Mouse (Mus musculus): ENCODE measurements around the gene Epb41l2. TPM values are rescaled to one million over a fixed set of nuclear protein-coding genes. Genes with fewer than 3 reads are reported as not detected.

Gene Epb41l2
- polyA plus RNA-seq, 1 experiment, result 47.5 TPM

DNA sequence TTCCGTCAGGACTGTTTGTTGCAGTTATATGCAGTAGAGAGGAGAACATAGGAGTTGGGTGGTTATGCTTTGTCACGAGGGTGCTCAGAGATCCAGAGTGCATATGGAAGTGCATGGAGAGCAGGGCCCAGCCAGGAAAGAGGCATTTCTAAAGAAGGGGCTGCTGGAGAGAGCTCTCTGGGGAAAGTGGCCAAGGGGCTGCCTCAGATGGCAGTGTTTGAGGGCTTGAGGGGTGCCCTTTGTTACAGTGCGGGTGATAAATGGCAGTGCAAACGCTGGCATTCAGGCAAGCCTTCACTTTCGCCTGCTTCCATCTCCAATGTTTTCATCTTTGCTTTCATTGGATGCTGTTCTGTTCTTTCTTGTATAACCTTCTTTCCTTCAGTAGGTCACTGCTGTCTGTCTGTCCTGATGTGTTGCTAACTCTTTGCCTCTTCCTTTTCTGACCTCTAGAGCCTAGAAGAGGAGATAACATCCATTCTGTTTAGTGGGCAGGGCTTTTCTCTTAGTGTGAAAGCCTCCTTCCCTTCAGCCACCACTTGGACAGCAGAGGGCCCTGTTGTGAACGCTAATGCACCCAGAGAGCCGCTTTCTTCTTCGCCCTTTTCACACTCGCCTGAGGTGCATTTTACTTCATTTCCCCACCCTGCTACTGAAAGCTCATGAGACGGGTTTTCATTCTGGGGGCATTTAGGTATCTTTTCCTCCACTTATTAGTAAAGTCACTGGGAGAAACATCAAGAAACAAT, 139.9 kb downstream of the Epb41l2 start:
- TF ChIP-seq POLR2A (IDR thresholded peaks at IDR 0.05; ENCODE audit: control insufficient read depth, extremely low read depth, insufficient read depth, low read length, poor library complexity) (no peak), CTCF (IDR thresholded peaks at IDR 0.05; ENCODE audit: borderline replicate concordance, control insufficient read depth, extremely low read depth, insufficient read depth, low read length, poor library complexity) (no peak)
- Histone ChIP-seq H3K27ac (ENCODE audit: control insufficient read depth, insufficient read depth, low read length) (no peak overlapping the region), H3K27me3 (ENCODE audit: control insufficient read depth, insufficient read depth, low read length) (no peaks in the 10 kb centered on the region), H3K4me1 (replicated peaks; ENCODE audit: control insufficient read depth, insufficient read depth, low read length) (no peaks in the 10 kb centered on the region), H3K4me3 (ENCODE audit: control insufficient read depth, insufficient read depth, low read length) (no peak overlapping the region), H3K36me3 (ENCODE audit: control insufficient read depth, insufficient read depth, low read length) (peaks cover 5% of the 10 kb centered on the region)
- 93% methylated on average over 10 of the region's 10 CpGs for WGBS
- no peak for DNase-seq

GRCm38 (mm10) chr10:25503250-25503649, 143.7 kb downstream of the Epb41l2 start:
- DNase-seq, result no peak
- Histone ChIP-seq H3K27ac (ENCODE audit: control insufficient read depth, insufficient read depth, low read length) (no peak overlapping the region), H3K4me3 (ENCODE audit: control insufficient read depth, insufficient read depth, low read length) (no peak overlapping the region), H3K27me3 (ENCODE audit: control insufficient read depth, insufficient read depth, low read length) (no peaks in the 10 kb centered on the region), H3K4me1 (replicated peaks; ENCODE audit: control insufficient read depth, insufficient read depth, low read length) (no peaks in the 10 kb centered on the region), H3K36me3 (ENCODE audit: control insufficient read depth, insufficient read depth, low read length) (peaks cover 13% of the 10 kb centered on the region)
- WGBS, result 95% methylated on average over 5 of the region's 5 CpGs
- TF ChIP-seq POLR2A (IDR thresholded peaks at IDR 0.05; ENCODE audit: control insufficient read depth, extremely low read depth, insufficient read depth, low read length, poor library complexity) (no peak), CTCF (IDR thresholded peaks at IDR 0.05; ENCODE audit: borderline replicate concordance, control insufficient read depth, extremely low read depth, insufficient read depth, low read length, poor library complexity) (no peak)

- Histone ChIP-seq H3K27me3 (ENCODE audit: control insufficient read depth, insufficient read depth, low read length) (no peaks in the 10 kb centered on the region), H3K36me3 (ENCODE audit: control insufficient read depth, insufficient read depth, low read length) (peaks cover 7% of the 10 kb centered on the region; the same call in 1 of the 2 replicates), H3K27ac (ENCODE audit: control insufficient read depth, insufficient read depth, low read length) (no peak overlapping the region), H3K4me3 (ENCODE audit: control insufficient read depth, insufficient read depth, low read length) (no peak overlapping the region), H3K4me1 (replicated peaks; ENCODE audit: control insufficient read depth, insufficient read depth, low read length) (no peaks in the 10 kb centered on the region; the same call in 1 of the 2 replicates)
- DNase-seq, result no peak
- 92% methylated on average over 1 of the region's 1 CpGs for WGBS
- no peak for TF ChIP-seq CTCF (IDR thresholded peaks at IDR 0.05; ENCODE audit: borderline replicate concordance, control insufficient read depth, extremely low read depth, insufficient read depth, low read length, poor library complexity)
- no peak for TF ChIP-seq POLR2A (IDR thresholded peaks at IDR 0.05; ENCODE audit: control insufficient read depth, extremely low read depth, insufficient read depth, low read length, poor library complexity)
These were observed 154.2 kb downstream of the Epb41l2 start for GRCm38 (mm10) chr10:25513821-25514220.

GRCm38 (mm10) chr10:25519954-25520353, 160.4 kb downstream of the Epb41l2 start:
- H3K36me3 ChIP-seq (ENCODE audit: control insufficient read depth, insufficient read depth, low read length), result peaks cover 6% of the 10 kb centered on the region; the same call in 1 of the 2 replicates
- no peak for DNase-seq
- no peak overlapping the region for H3K4me3 ChIP-seq (ENCODE audit: control insufficient read depth, insufficient read depth, low read length)
- no peaks in the 10 kb centered on the region for H3K27me3 ChIP-seq (ENCODE audit: control insufficient read depth, insufficient read depth, low read length)
- WGBS, result 97% methylated on average over 3 of the region's 3 CpGs
- no peak overlapping the region for H3K27ac ChIP-seq (ENCODE audit: control insufficient read depth, insufficient read depth, low read length)
- H3K4me1 ChIP-seq (replicated peaks; ENCODE audit: control insufficient read depth, insufficient read depth, low read length), result no peaks in the 10 kb centered on the region
- TF ChIP-seq CTCF (IDR thresholded peaks at IDR 0.05; ENCODE audit: borderline replicate concordance, control insufficient read depth, extremely low read depth, insufficient read depth, low read length, poor library complexity) (no peak), POLR2A (IDR thresholded peaks at IDR 0.05; ENCODE audit: control insufficient read depth, extremely low read depth, insufficient read depth, low read length, poor library complexity) (no peak)

DNA sequence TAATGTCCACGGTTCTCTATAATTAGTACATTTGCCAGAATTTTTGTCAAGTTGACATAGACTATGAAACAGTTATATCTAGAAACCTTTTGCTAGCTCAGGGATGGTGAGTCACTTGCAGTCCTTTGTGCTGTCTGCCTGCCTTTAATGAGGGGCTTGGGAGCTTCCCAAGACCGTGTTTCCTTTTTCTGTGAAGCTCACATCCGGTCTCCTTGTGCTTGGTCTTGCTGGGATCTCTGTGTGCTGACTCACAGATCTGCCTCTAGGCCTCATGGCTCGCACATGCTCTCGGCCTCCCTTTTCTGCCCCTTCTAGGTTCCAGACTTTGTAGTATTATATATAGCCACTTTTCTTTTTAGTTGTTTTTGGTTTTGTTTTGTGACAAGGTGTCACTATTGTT, 160.8 kb downstream of the Epb41l2 start:
- no peaks in the 10 kb centered on the region for H3K27me3 ChIP-seq (ENCODE audit: control insufficient read depth, insufficient read depth, low read length)
- no peaks in the 10 kb centered on the region for H3K4me1 ChIP-seq (replicated peaks; ENCODE audit: control insufficient read depth, insufficient read depth, low read length)
- WGBS, result 95% methylated on average over 5 of the region's 5 CpGs
- 0 out of 2 replicates have a peak, but pooled peaks cover 3% of the 10 kb centered on the region for H3K36me3 ChIP-seq (ENCODE audit: control insufficient read depth, insufficient read depth, low read length)
- H3K27ac ChIP-seq (ENCODE audit: control insufficient read depth, insufficient read depth, low read length), result no peak overlapping the region
- no peak overlapping the region for H3K4me3 ChIP-seq (ENCODE audit: control insufficient read depth, insufficient read depth, low read length)
- no peak for TF ChIP-seq CTCF (IDR thresholded peaks at IDR 0.05; ENCODE audit: borderline replicate concordance, control insufficient read depth, extremely low read depth, insufficient read depth, low read length, poor library complexity)
- no peak for DNase-seq

DNA sequence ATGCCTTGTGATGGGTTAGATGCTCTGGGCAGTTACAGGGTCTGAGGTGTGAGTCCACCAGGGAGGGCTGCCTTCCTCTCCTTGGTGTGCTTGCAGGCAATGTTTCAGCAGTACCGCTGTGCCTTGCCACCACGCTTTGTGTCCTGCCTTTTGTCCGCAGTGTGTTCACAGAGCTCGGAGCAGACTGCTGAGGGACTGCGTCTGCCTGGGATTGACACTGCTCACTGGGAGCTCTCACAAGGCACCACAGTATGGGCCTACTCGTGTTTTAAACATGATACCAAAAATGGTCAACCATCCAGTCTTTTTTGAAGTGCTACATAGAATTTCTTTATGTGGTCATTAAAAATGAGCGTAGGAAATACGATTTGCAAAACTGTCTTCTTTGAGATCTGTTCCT, 164.1 kb downstream of the Epb41l2 start:
- no peak for DNase-seq
- Histone ChIP-seq H3K36me3 (ENCODE audit: control insufficient read depth, insufficient read depth, low read length) (0 out of 2 replicates have a peak, but pooled peaks cover 3% of the 10 kb centered on the region), H3K4me1 (replicated peaks; ENCODE audit: control insufficient read depth, insufficient read depth, low read length) (no peaks in the 10 kb centered on the region), H3K27me3 (ENCODE audit: control insufficient read depth, insufficient read depth, low read length) (no peaks in the 10 kb centered on the region), H3K27ac (ENCODE audit: control insufficient read depth, insufficient read depth, low read length) (no peak overlapping the region), H3K4me3 (ENCODE audit: control insufficient read depth, insufficient read depth, low read length) (no peak overlapping the region)
- TF ChIP-seq CTCF (IDR thresholded peaks at IDR 0.05; ENCODE audit: borderline replicate concordance, control insufficient read depth, extremely low read depth, insufficient read depth, low read length, poor library complexity) (no peak), POLR2A (IDR thresholded peaks at IDR 0.05; ENCODE audit: control insufficient read depth, extremely low read depth, insufficient read depth, low read length, poor library complexity) (no peak)
- WGBS, result 97% methylated on average over 8 of the region's 8 CpGs
